Mouse (Mus musculus) midbrain, embryonic 13.5 days (tissue): ENCODE measurements at regions not wholly inside any gene's neighbourhood (a gene's known extent, or its start where the extent isn't known, plus 50 kb on each side); places are given as distances from the start of the nearest gene placed in this dataset.

Experiments
- ATAC-seq: fragments of 200-750 bp; cut with Nextera tagmentation; 2 replicates; pipeline ENCODE4 v1.8.0; 2017; ENCODE audit warnings: mild to moderate bottlenecking, moderate TSS enrichment, moderate library complexity
- H3K27ac ChIP-seq: fragments of 300-500 bp; sonication (generic); 2 replicates; pipeline ENCODE4 v1.5.1; 2015; ENCODE audit warnings: inconsistent platforms, mild to moderate bottlenecking, moderate library complexity
- H3K27me3 ChIP-seq: fragments of 300-500 bp; sonication (generic); 2 replicates; pipeline ENCODE4 v1.6.1; 2015; ENCODE audit warnings: mild to moderate bottlenecking, inconsistent platforms
- H3K36me3 ChIP-seq: fragments of 300-500 bp; sonication (generic); 2 replicates; pipeline ENCODE4 v1.6.1; 2015; ENCODE audit warnings: mild to moderate bottlenecking, inconsistent platforms
- H3K4me1 ChIP-seq: fragments of 300-500 bp; sonication (generic); replicated peaks from 2 replicates; pipeline ENCODE4 v1.6.1; 2015; ENCODE audit warnings: inconsistent platforms
- H3K4me2 ChIP-seq: fragments of 300-500 bp; sonication (generic); replicated peaks from 2 replicates; pipeline ENCODE4 v1.6.1; 2015; ENCODE audit warnings: moderate library complexity, mild to moderate bottlenecking, inconsistent platforms
- H3K4me3 ChIP-seq: fragments of 300-500 bp; sonication (generic); replicated peaks from 2 replicates; pipeline ENCODE4 v1.5.1; 2015; ENCODE audit warnings: mild to moderate bottlenecking, inconsistent platforms
- H3K9ac ChIP-seq: fragments of 300-500 bp; sonication (generic); replicated peaks from 2 replicates; pipeline ENCODE4 v1.6.1; 2015; ENCODE audit warnings: mild to moderate bottlenecking, inconsistent platforms
- H3K9me3 ChIP-seq: fragments of 300-500 bp; sonication (generic); 2 replicates; pipeline ENCODE4 v1.6.1; 2016; ENCODE audit warnings: mild to moderate bottlenecking, inconsistent platforms
- whole genome bisulfite sequencing: fragments of 180-500 bp; shearing (Covaris S2); methylation state at CpG from one replicate; pipeline ENCODE4 v1.1.7; 2015; 5-methylcytosine and 5-hydroxymethylcytosine counted together

- Histone ChIP-seq H3K4me1 (no peaks in the 10 kb centered on the region), H3K4me2 (no peak overlapping the region), H3K9ac (no peak overlapping the region), H3K27me3 (no peaks in the 10 kb centered on the region), H3K36me3 (no peaks in the 10 kb centered on the region), H3K27ac (no peak overlapping the region), H3K9me3 (no peaks in the 10 kb centered on the region), H3K4me3 (no peak overlapping the region)
- WGBS: 87% methylated on average over 3 of the region's 3 CpGs
- no peak for ATAC-seq
Observed at GRCm38 (mm10) chr15:56604266-56604665, 873.2 kb downstream of the Slc22a22 start.

DNA sequence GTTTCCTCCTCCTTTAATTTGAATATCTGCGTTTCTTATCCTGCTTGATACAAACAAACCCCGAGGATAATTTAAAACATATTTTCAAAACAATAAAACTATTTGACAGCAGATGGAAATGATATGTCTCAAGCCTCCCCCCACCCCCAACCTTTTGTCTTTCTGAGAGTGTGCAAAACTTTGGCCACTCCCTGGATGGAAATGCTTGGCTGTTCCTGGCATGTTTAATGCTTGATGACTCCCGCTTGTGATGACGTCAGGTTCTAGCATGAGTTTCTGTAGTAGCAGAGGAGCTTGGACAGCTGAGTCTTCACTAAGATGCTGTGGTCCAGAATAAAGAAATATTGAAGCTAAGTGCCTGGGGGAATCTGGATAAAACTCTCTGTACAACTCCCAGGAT is 884.8 kb downstream of the Slc22a22 start:
- no peak for ATAC-seq

GRCm38 (mm10) chr15:56580745-56581515 is 896.5 kb downstream of the Slc22a22 start:
- no peaks in the 10 kb centered on the region for H3K27me3 ChIP-seq
- no peak for ATAC-seq
- H3K9ac ChIP-seq: no peak overlapping the region
- H3K27ac ChIP-seq: no peak overlapping the region
- no peaks in the 10 kb centered on the region for H3K36me3 ChIP-seq
- H3K9me3 ChIP-seq: no peaks in the 10 kb centered on the region
- WGBS: 69% methylated on average over 3 of the region's 3 CpGs
- no peak overlapping the region for H3K4me3 ChIP-seq
- H3K4me2 ChIP-seq: no peak overlapping the region
- no peaks in the 10 kb centered on the region for H3K4me1 ChIP-seq

More for the DNA sequence above, 884.8 kb downstream of the Slc22a22 start:
- H3K4me2 ChIP-seq: no peak overlapping the region
- WGBS: 91% methylated on average over 4 of the region's 4 CpGs
- H3K27ac ChIP-seq: no peak overlapping the region
- no peaks in the 10 kb centered on the region for H3K9me3 ChIP-seq
- H3K4me1 ChIP-seq: no peaks in the 10 kb centered on the region
- no peaks in the 10 kb centered on the region for H3K36me3 ChIP-seq
- H3K9ac ChIP-seq: no peak overlapping the region
- H3K4me3 ChIP-seq: no peak overlapping the region
- H3K27me3 ChIP-seq: no peaks in the 10 kb centered on the region

GRCm38 (mm10) chr15:56563192-56563591 is 914.2 kb downstream of the Slc22a22 start:
- no peaks in the 10 kb centered on the region for H3K27me3 ChIP-seq
- 74% methylated on average over 2 of the region's 2 CpGs for WGBS
- no peak overlapping the region for H3K4me3 ChIP-seq
- H3K9ac ChIP-seq: no peak overlapping the region
- H3K9me3 ChIP-seq: no peaks in the 10 kb centered on the region
- no peaks in the 10 kb centered on the region for H3K4me1 ChIP-seq
- H3K36me3 ChIP-seq: no peaks in the 10 kb centered on the region
- H3K4me2 ChIP-seq: no peak overlapping the region
- no peak overlapping the region for H3K27ac ChIP-seq
- ATAC-seq: no peak

DNA sequence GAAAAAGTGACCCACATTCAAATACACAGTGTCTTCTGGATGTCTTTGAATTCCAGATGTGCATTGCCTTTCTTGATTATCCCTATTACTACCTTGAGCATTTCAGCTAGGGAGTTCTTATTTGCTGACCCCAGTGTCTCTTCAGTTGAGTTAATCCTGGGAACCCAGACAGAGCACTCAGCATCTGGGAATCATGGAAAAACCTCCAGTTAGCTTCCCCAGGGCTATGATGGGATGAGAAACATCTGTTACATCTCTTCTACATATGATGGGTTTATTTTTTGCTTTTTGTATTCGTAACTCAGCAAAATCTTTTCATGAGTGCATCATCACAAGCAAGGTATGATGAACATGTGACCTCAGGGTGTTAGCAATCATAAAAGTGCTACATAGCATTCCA is 914.6 kb downstream of the Slc22a22 start:
- Histone ChIP-seq H3K4me2 (no peak overlapping the region), H3K36me3 (no peaks in the 10 kb centered on the region), H3K27me3 (no peaks in the 10 kb centered on the region), H3K9me3 (no peaks in the 10 kb centered on the region), H3K9ac (no peak overlapping the region), H3K4me3 (no peak overlapping the region), H3K4me1 (no peaks in the 10 kb centered on the region), H3K27ac (no peak overlapping the region)
- ATAC-seq: no peak
- 78% methylated on average over 1 of the region's 1 CpGs for WGBS

DNA sequence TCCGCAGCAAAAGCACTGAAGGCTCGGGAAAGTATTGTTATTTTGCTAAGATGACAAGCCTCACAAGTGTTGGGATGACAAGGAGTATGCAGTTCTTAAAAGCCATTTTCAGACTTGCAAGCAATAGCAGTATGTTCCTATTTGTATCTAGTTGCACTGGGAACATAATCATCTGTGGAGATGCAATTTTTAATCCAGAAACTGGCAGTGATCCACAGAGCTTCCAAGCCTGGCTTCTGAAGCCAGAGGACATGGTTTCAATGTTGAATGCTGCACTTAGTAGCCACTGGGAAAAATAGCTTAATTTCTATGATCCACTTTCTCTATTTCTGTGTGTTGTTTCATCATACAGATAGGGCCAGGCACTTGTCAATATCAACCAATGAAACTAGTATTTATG is 915.3 kb downstream of the Slc22a22 start:
- Histone ChIP-seq H3K4me1 (no peaks in the 10 kb centered on the region), H3K27ac (no peak overlapping the region), H3K4me2 (no peak overlapping the region), H3K36me3 (no peaks in the 10 kb centered on the region), H3K9me3 (no peaks in the 10 kb centered on the region), H3K27me3 (no peaks in the 10 kb centered on the region), H3K9ac (no peak overlapping the region), H3K4me3 (no peak overlapping the region)
- no peak for ATAC-seq
- WGBS: 88% methylated on average over 2 of the region's 2 CpGs

GRCm38 (mm10) chr15:56554386-56554785 is 923.0 kb downstream of the Slc22a22 start:
- Histone ChIP-seq H3K4me3 (no peak overlapping the region), H3K27ac (no peak overlapping the region)
- no peak for ATAC-seq

DNA sequence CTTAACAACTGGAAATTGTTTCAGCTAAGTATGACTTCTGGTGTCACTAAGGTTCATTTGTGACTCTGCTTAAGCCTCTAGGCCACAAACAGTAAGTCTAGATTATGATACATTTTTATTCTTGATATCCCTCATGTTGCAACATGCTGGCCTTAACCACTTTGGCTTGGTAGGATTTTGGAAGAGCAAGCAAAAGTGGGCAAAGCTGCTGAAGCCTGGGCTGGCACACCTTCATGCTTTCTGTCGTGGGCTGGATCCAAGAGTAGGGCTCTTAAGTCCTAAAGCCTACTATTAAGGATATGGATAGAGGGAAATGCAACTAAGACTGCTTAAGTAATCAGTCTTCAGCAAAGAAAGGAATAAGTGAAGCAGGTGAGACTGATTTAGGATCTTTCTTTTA is 923.6 kb downstream of the Slc22a22 start:
- Histone ChIP-seq H3K9me3 (no peaks in the 10 kb centered on the region), H3K36me3 (no peaks in the 10 kb centered on the region), H3K9ac (no peak overlapping the region), H3K4me3 (no peak overlapping the region), H3K27me3 (no peaks in the 10 kb centered on the region), H3K27ac (no peak overlapping the region), H3K4me2 (no peak overlapping the region), H3K4me1 (no peaks in the 10 kb centered on the region)
- ATAC-seq: no peak
- WGBS: 84% methylated on average over 1 of the region's 1 CpGs

More at GRCm38 (mm10) chr15:56554386-56554785, 923.0 kb downstream of the Slc22a22 start:
- WGBS: 83% methylated on average over 3 of the region's 3 CpGs
- H3K9ac ChIP-seq: no peak overlapping the region
- H3K36me3 ChIP-seq: no peaks in the 10 kb centered on the region
- no peaks in the 10 kb centered on the region for H3K27me3 ChIP-seq
- H3K4me2 ChIP-seq: no peak overlapping the region
- H3K9me3 ChIP-seq: no peaks in the 10 kb centered on the region
- H3K4me1 ChIP-seq: no peaks in the 10 kb centered on the region

- H3K36me3 ChIP-seq: no peaks in the 10 kb centered on the region
- H3K4me1 ChIP-seq: no peaks in the 10 kb centered on the region
- no peaks in the 10 kb centered on the region for H3K9me3 ChIP-seq
- no peaks in the 10 kb centered on the region for H3K27me3 ChIP-seq
- H3K4me3 ChIP-seq: no peak overlapping the region
- no peak for ATAC-seq
- 34% methylated on average over 2 of the region's 2 CpGs for WGBS
- no peak overlapping the region for H3K27ac ChIP-seq
- H3K9ac ChIP-seq: no peak overlapping the region
- H3K4me2 ChIP-seq: no peak overlapping the region
Observed at GRCm38 (mm10) chr15:56531529-56531928, 945.9 kb downstream of the Slc22a22 start.

- no peak for ATAC-seq
- no peaks in the 10 kb centered on the region for H3K9me3 ChIP-seq
- H3K36me3 ChIP-seq: no peaks in the 10 kb centered on the region
- no peak overlapping the region for H3K4me3 ChIP-seq
- H3K27ac ChIP-seq: no peak overlapping the region
- no peaks in the 10 kb centered on the region for H3K27me3 ChIP-seq
- no peaks in the 10 kb centered on the region for H3K4me1 ChIP-seq
- no peak overlapping the region for H3K4me2 ChIP-seq
- no peak overlapping the region for H3K9ac ChIP-seq
- WGBS: 85% methylated on average over 1 of the region's 1 CpGs
Observed at GRCm38 (mm10) chr15:56518379-56518778, 959.0 kb downstream of the Slc22a22 start.

DNA sequence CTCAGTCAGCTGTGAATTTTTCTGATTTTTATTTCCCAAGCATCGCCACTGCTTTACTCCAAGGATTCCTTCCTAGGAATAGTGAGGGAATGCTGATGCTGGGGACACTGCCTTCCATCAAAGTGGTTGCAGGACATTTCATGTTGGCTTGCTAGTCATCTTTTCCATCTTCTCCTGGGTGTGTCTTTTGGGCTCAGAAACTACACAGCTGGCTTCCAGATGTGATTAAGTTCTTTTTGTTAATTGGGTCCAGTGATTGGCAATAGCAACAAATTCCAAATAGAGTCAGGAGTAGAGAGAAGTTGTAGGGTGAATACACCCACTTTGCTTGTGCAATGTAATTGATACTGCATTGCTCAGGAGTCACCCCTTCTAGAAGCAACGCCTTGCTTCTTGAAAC is 961.3 kb downstream of the Slc22a22 start:
- H3K27ac ChIP-seq: no peak overlapping the region

GRCm38 (mm10) chr15:56498774-56499173 is 978.7 kb downstream of the Slc22a22 start:
- ATAC-seq: no peak
- no peak overlapping the region for H3K4me2 ChIP-seq
- WGBS: 85% methylated on average over 3 of the region's 3 CpGs

More for the DNA sequence above, 961.3 kb downstream of the Slc22a22 start:
- Histone ChIP-seq H3K4me3 (no peak overlapping the region), H3K27me3 (no peaks in the 10 kb centered on the region), H3K9me3 (no peaks in the 10 kb centered on the region), H3K4me1 (no peaks in the 10 kb centered on the region), H3K4me2 (no peak overlapping the region), H3K9ac (no peak overlapping the region), H3K36me3 (no peaks in the 10 kb centered on the region)
- 92% methylated on average over 2 of the region's 2 CpGs for WGBS
- no peak for ATAC-seq

DNA sequence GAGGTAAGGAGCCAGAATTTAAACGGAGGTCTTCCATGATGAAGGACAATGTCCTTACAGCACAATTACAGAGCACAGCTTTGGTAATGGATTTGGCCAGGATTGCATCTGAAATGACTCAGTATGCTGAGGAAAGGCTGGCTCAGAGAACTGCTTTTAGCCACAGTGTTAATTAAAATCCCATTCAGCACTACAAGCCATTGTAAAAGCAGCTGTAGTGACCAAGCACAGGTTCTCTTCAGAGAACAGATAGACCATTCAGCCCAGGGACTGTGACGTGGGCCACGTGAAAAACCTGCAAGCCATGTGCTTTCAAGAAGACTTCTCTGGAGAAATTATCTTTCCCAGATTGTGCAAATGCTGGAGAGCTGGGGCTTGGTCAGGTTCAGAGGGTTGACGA is 979.7 kb downstream of the Slc22a22 start:
- Histone ChIP-seq H3K36me3 (no peaks in the 10 kb centered on the region), H3K4me3 (no peak overlapping the region), H3K27me3 (no peaks in the 10 kb centered on the region), H3K4me1 (no peaks in the 10 kb centered on the region), H3K27ac (no peak overlapping the region), H3K9me3 (no peaks in the 10 kb centered on the region), H3K9ac (no peak overlapping the region), H3K4me2 (no peak overlapping the region)
- 68% methylated on average over 4 of the region's 4 CpGs for WGBS
- ATAC-seq: no peak

More at GRCm38 (mm10) chr15:56498774-56499173, 978.7 kb downstream of the Slc22a22 start:
- Histone ChIP-seq H3K27me3 (no peaks in the 10 kb centered on the region), H3K9ac (no peak overlapping the region), H3K4me1 (no peaks in the 10 kb centered on the region), H3K4me3 (no peak overlapping the region), H3K36me3 (no peaks in the 10 kb centered on the region), H3K9me3 (no peaks in the 10 kb centered on the region), H3K27ac (no peak overlapping the region)
